Mouse (Mus musculus) CD4-positive, CD25-positive, alpha-beta regulatory T cell, adult 4 months (primary cell): ENCODE measurements around the gene Atrnl1. TPM values are rescaled to one million over a fixed set of nuclear protein-coding genes. Genes with fewer than 3 reads are reported as not detected.
"Not testable (repeated sequence)": the region's sequence is repeated elsewhere in the genome, so short reads cannot be mapped to it uniquely, and the experiment has no call there.

Source experiments
- ATAC-seq: one replicate; pipeline ENCODE4 v1.8.0; 2017
- polyA plus RNA-seq, 2 experiments: library from polyadenylated mRNA; unstranded; fragments of 100-300 nt; shearing (Covaris generic); gene quantifications; one replicate each; pipeline ENCODE4 v1.2.1; 2017

The Atrnl1 gene
- polyA plus RNA-seq, 2 experiments from 2014 or later: 0.11 TPM; not detected in 1

- no peak for ATAC-seq
Observed at GRCm38 (mm10) chr19:57825271-57826207, 214.7 kb downstream of the Atrnl1 start.

- ATAC-seq: no peak
Observed at GRCm38 (mm10) chr19:57833083-57833482, 222.2 kb downstream of the Atrnl1 start.

DNA sequence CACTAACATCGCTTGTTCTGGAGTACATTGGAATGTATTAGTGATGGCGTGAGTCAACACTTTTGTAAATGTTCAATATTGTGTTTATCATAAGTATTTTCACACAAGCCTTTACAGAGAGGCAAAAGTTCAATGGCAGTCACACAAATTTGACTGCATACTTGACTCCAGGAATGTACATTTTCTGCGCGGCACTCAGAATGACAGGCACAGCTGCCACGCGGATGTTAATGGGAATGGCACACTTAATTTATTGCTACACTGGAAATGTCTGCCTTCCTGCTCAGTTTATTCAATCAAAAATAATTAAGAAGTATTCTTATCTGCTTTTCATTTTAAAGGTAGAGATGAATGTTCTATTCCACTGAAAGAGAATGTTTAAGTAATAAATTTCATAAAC lies 227.0 kb downstream of the Atrnl1 start:
- no peak for ATAC-seq

DNA sequence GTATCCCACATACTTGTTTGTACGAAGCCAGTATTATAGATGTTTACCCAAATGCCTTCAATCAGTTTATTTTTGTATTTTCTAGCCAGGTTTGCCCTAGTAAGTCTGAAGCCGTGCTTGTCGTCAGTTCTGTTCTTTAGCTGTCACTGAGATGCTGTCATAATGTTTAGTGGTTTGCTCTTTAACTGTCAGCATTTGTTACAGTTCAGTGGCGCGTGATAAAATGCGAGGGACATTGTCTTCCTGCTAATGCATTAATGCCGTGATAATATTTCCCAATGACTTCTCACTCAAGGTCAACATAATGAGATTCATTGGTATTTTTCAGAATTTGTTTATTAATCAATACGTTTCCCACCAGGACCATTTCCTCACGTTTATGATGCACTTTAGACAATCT lies 227.7 kb downstream of the Atrnl1 start:
- ATAC-seq: no peak

DNA sequence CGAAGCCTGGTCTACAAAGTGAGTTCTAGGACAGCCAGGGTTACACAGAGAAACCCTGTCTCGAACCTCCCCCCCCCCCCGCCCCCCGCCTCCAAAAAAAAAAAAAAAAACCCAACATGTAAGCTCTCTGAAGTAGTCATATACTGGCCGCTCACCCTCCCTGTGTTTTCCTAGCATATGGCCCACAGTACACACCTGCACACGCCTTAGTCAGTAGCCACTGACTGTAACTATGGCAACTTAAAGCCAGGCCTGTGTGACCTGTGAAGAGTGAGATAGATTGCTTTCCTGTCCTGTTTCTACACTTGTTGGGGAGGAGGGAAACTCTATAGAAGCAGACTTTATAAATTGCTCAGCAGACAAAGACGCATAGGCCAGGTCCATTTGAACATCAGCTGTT lies 239.1 kb downstream of the Atrnl1 start:
- ATAC-seq: no peak

GRCm38 (mm10) chr19:57868350-57868749 lies 257.5 kb downstream of the Atrnl1 start:
- no peak for ATAC-seq

DNA sequence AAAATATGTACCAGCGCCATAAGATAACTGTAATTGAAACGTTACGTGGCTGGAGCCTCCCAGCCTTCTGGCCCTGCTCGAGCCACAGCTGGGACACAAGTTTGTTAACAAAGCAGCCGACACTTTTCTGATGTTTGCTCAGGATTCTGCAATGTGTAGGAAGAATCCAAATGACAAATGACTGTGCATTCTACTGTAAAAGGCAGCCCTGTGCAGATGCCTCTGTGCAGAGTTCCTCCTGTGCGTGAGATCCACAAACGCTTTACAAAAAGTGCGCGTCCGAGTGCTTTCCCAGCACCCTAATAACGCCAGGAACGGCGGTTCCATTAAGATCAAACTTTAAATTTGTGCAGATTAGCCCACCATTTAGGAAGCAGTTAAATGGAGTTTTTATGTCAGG lies 260.0 kb downstream of the Atrnl1 start:
- ATAC-seq: no peak

DNA sequence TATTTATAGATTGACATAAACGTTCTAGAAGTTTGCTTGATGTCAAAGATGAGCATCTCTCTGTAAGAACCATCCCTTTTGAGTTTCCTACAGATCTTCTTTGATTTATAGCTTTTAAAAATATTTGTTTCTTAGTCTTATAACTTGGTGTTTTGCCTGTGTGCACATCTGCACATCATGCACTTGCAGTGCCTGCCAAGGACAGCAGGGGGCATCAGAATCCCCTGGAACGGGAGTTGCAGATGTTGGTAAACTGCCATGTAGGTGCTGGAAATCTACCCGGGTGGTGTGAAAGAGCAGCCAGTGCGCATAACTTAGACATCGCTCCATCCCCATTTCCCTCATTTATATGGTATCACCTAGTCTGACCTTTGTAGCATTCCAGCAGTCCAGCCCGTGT lies 265.2 kb downstream of the Atrnl1 start:
- no peak for ATAC-seq

DNA sequence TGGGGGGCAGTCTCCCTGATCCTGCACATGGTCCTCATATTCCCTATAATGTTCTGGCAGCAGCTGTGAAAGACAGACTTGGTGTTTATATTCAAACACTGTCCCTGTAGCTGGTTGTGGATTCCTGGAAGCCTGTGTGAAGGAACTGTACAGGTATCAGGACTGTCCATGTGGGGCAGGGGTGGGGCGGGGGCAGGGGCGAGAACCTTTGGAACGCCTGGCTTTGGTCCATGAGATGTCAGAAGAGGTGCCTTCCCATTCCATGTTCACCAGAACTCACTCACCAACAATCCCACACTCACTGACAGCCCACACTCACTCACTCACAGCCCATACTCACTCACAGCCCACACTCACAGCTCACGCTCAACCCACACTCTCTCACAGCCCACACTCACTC lies 266.5 kb downstream of the Atrnl1 start:
- no peak for ATAC-seq

- no peak for ATAC-seq
Observed at GRCm38 (mm10) chr19:57878583-57878982, 267.7 kb downstream of the Atrnl1 start.

DNA sequence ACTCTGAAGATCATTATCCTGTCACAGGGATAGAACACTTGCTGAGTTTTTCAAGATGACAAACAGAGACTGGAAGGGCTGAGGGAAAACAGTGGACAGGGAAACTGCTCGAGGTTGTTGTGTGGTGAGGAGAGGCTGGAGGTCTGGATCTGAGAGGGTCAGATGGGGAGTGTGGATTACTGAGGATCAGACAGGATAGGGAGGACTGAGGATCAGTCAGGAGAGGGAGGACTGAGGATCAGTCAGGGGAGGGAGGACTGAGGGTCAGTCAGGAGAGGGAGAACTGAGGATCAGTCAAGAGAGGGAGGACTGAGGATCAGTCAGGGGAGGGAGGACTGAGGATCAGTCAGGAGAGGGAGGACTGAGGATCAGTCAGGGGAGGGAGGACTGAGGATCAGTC lies 269.0 kb downstream of the Atrnl1 start:
- ATAC-seq: not testable (repeated sequence)

- ATAC-seq: no peak
Observed at GRCm38 (mm10) chr19:57881927-57882326, 271.1 kb downstream of the Atrnl1 start.

- ATAC-seq: no peak
Observed at GRCm38 (mm10) chr19:57888871-57889270, 278.0 kb downstream of the Atrnl1 start.

DNA sequence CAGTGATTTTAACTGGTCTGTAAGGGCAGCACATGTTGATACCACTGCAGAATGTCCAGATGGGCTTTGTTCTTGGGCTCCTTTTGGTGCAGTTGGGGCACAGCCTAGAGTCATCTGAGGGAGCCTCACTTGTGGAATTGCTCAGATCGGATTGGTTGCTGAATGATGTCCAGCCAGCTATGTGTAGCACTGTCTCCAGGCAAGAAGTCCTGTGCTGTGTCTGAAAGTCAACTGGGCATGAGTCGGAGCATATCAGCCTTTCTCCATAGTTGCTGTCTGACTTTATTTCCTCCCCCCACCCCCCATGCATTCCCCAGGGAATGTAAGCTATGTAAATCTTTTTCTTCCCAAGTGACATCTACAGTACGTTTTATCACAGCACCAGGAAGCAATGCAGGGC lies 278.9 kb downstream of the Atrnl1 start:
- ATAC-seq: no peak

- no peak for ATAC-seq
Observed at GRCm38 (mm10) chr19:57890954-57891353, 280.1 kb downstream of the Atrnl1 start.

DNA sequence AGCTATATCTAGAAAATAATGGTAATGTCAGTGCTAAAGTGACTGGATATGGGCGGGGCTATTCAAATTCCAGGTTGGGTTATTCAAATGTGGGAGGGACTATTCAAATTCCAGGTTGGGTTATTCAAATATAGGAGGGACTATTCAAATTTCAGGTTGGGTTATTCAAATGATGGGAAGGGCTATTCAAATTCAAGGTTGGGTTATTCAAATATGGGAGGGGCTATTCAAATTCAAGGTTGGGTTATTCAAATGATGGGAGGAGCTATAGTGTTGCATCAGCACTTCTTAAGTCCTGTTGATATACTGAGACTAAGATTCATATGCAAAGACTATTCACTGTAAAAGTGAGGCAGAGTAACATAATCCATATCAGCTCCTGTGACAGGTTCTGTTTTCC lies 283.4 kb downstream of the Atrnl1 start:
- no peak for ATAC-seq

DNA sequence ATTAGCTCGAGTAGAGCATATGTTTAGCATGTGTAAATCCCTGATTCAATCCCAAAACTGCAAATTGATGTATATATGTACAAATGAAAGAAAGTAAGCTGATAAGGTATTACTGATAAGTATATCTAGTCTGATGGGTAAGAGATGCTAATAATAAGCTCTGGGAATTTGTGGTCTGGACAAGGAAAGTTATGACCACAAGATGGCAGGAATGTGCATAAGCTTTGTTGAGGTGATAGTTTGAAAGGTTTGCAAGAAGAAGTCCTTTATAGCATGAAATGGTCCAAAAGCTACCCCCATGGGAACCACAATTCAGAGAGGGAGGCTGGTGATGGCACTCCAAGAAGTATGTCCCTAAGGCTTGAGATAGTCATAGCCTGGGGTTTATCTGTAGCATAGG lies 289.2 kb downstream of the Atrnl1 start:
- no peak for ATAC-seq

- no peak for ATAC-seq
Observed at GRCm38 (mm10) chr19:57909466-57909865, 298.6 kb downstream of the Atrnl1 start.

- ATAC-seq: no peak
Observed at GRCm38 (mm10) chr19:57910650-57911049, 299.8 kb downstream of the Atrnl1 start.

GRCm38 (mm10) chr19:57916325-57916724 lies 305.5 kb downstream of the Atrnl1 start:
- no peak for ATAC-seq

DNA sequence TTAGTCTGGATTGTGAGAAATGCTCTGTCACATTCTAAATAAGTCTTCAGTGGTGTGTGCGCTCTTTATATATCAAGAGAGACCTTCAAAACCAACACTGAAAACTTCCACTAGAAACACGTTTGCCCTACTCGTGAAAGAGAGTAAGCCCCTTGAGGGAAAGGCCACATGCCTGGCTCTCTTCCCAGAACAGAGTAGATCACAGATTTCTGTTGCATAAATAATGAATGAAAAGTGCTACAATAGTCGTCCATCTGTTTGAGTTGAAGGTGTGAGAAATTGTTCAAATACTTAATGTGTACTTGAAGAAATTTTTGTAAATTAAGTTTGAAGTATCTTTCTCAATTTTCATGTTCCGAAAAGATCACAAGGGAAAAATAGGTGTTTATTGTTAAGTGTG lies 312.2 kb downstream of the Atrnl1 start:
- ATAC-seq: no peak

- no peak for ATAC-seq
Observed at GRCm38 (mm10) chr19:57924856-57925255, 314.0 kb downstream of the Atrnl1 start.

- no peak for ATAC-seq
Observed at GRCm38 (mm10) chr19:57925681-57926080, 314.8 kb downstream of the Atrnl1 start.

- ATAC-seq: no peak
Observed at GRCm38 (mm10) chr19:57926164-57926860, 315.5 kb downstream of the Atrnl1 start.
